Mouse (Mus musculus): ENCODE data around the gene Olfr64. TPM values are rescaled to one million over a fixed set of nuclear protein-coding genes. Genes with fewer than 3 reads are reported as not detected.

The Olfr64 gene
- total RNA-seq (2021), result not detected
- long read RNA-seq, experiment 1, result 0 reads
- long read RNA-seq, experiment 2, result 0 reads

DNA sequence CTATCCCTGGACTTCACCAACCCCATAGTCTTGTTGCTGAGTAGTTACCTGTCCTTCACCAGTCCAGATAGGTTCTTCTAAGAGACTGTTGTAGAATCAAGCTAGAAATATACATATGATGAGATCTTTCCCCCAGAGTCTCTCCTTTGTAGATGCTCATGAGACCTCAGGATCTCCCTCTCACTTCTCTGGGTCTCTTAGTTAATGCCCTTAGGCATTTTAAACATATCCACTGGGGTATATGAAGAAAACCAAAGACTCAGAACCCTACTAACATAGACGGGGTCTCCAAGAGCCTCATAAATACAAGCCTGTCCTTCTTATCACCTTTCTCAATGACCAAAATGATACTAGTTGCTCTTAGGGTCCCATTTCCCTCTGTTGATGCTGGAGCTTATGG, at the start of gene Olfr64:
Olfr64 (minus strand) TSS at position 101 of the 400 bp plus-strand sequence.
- DNase-seq, result no peak

DNA sequence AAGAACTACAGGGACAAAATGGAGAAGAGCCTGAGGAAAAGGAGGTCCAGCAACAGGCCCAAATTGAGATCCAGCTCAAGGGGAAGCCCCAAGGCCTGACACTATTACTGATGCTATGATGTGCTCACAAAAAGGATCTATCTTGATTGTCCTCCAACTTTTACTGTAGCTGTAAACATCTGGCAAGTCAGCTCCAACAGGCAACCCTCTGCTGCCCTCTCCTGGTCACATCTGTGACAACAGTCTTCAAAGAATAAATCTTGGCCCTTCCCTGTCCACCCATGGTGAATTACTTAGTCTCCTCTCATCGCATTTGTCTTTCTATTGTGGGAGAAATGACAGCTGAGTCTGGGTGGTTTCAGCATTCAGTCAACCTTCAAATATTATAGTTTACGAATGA, 48.4 kb upstream of the Olfr64 start:
- DNase-seq, result peak; percentile 22

DNA sequence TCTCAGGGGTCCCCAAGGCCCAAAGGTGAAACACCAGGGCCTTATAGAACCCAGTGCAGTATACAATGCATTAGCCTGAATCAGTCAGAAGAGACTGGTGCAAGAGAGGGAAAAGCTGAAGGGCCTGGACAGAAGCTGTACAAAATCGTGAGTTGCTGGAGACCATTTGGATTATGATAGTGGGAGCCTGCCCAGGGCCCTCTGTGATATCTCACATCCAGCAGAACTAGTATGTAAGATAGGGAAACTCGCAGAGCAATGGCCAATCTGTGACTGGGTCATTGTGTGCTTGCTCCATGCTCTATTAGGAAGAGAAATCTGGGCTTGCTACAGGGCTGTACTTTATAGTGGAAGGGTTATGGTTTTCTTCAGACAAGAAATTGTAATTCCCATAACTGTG, 40.0 kb upstream of the Olfr64 start, which contains the start of gene Olfr632:
Olfr632 (plus strand) TSS at position 84 of the 400 bp plus-strand sequence.
- DNase-seq, result no peak

GRCm38 (mm10) chr7:103928525-103928924, 34.2 kb upstream of the Olfr64 start, which contains the start of gene Olfr631:
TSS of gene Olfr631 (plus strand) at chr7:103928825.
- DNase-seq, result no peak

DNA sequence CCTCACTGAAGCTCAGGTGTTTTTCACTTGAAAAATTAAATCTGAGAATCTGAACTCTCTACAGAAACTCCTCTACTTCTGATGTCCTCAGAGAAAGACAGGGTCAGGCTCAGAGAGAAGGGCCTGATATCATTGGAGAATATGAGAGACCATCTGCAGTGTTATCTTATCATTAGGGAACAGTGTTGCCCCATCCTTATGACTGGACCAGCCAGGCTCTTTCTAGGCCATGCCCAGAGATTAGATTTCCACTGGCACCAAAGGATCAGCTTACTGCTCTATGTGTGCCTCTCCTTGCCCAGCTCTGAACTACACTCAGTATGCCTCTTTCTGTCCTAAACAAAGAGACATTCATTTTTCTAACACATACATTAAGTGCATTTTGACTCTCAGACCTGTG, 21.1 kb upstream of the Olfr64 start:
- no peak for DNase-seq

DNA sequence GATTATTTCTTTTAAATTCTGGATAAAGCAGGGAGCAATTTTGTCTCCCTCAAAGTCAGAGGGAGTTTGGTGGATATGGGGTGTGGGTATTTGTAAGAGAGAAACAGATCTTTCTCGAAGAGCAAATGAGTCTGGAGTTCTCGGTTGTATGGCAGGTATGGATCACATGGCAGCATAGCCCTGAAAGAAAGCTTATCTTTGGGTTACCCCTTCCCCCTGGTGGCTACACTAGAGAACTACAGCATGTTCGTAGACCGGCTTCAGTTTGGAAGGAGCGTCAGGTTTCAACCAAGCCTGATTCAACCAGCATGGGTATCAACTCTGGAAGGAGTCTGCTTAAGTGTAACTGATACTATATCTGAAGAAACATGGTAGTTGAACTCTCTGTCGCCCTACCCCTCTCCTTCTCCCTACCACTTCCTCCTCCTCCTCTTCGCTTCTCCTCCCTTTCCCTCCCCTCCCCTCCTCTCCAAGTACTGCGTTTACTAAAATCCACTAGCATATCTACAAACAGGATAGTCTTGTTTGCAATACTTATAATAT, 18.8 kb upstream of the Olfr64 start:
- DNase-seq, result no peak

GRCm38 (mm10) chr7:103910047-103910446, 15.8 kb upstream of the Olfr64 start:
- no peak for DNase-seq

- DNase-seq, result no peak
These were observed 8.9 kb upstream of the Olfr64 start, which contains the start of gene Olfr65 for GRCm38 (mm10) chr7:103903187-103903586. TSS of gene Olfr65 (plus strand) at chr7:103903487.

GRCm38 (mm10) chr7:103886152-103886551, 8.1 kb downstream of the Olfr64 start, which contains the start of gene Olfr66:
TSS of gene Olfr66 (minus strand) at chr7:103886252.
- DNase-seq, result no peak

- DNase-seq, result no peak
These were observed 17.2 kb downstream of the Olfr64 start for GRCm38 (mm10) chr7:103877093-103877492.

DNA sequence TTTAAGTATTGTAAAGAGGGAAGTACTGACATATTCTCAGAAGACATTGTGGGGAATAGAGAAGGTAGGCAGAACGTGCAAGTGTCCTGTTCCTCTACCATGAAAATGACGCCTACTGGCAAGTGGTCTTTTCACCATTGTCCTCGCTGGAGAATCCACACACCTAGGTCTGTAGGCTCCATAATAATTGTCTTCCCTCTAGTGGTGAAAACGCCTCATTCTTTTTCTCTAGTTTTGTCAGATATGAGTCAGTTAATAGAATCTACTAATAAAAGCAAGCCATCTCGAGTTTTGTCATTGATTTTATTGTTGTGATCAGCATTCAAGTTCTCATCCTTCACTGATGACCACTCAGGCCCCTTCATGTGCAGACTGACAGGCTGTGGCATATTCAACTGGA, 19.8 kb downstream of the Olfr64 start:
- no peak for DNase-seq

DNA sequence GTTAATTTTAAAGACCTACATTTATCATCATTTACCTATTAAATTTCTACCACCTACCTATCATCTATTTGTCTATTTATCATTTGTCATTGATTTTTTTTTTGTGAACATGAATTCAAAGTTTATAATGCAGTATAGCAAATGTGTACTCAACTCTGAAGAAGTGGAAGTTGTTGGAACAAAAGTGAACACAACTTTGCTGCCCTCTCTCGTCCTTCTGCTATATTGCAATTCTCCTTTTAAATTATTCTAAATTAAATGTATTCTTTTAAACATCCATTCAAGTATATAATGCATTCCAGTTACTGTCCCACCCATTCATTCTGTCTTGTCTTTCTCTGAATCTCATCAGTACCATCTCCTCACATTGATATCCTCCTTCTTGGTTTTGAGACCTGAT, 21.2 kb downstream of the Olfr64 start:
- DNase-seq, result no peak

DNA sequence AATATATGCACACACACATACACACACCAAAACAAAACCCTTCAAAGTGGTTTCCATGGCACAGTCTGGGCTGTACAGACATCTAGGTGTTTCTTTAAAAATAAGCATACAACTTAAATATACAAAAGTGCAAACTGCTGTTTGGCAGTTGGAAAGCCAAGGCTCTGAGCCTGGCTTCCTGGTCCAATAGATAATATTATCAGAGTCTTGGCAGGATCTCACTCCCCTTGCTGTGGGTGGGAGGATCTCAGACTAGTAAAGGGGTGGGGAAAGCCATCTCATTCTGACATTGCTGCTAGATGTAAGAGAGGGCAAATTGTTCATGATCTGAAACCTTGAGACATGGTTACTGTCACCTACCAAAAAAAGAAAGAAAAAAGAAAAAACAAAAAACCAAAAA, 23.6 kb downstream of the Olfr64 start:
- no peak for DNase-seq

DNA sequence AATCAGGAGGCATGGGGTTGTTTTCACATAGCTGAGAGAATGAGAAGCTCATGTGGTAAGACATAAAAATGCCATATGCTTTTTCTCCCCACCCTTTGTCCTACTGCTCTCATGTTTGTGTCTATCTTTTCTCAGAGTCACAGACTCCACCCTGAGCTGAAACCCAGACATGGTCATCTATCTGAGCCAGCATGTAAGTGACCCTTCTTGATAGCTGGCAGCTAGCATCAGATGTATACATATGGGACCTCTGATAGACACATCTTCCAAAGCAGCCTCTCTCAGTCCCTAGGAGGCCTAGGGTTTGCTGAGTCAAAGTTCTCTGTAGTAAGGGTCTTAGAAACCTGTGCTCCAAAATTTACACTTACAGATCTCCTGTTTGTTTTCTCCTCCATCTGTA, 28.6 kb downstream of the Olfr64 start:
- DNase-seq, result no peak

DNA sequence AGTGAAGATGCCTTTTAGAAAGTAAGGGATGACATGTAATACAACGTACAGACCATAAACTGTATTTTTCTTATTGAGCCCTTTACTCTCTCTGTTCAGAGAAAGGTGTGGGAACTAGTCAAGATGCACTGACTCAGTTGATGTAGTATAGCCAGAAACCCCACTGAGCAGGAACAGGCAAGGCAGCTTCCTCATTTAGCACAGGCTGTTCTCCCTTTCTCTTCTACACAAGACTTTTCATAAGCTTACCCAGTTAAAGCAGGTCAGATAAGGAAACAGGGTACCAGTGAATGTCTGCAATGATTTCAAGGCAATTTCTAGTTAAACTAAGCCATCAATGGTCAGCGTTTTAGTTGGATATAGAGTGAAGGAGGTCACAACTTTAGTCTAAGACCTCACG, 32.8 kb downstream of the Olfr64 start:
- DNase-seq, result no peak

- no peak for DNase-seq
These were observed 33.4 kb downstream of the Olfr64 start for GRCm38 (mm10) chr7:103860855-103861254.

DNA sequence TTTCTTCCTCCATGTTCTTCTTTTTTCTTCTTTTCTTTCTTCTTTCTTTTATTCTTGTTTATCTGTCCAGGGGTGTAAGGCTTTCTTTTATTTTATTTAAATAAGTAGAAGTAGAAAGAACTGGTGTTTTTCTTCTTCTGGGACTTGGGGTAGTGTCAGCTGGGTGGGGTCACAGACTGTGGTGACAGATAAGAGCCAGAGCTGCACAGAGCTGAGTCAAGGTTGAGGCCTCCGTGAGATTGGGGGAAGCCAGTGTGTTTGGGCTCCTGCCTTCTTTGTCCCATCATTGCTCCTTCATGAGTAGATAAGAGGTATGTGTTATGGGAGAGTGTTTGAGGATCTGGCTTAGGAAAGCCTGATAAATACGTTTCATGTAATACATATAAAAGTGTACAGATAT, 35.2 kb downstream of the Olfr64 start:
- no peak for DNase-seq

GRCm38 (mm10) chr7:103854669-103855068, 39.6 kb downstream of the Olfr64 start:
- DNase-seq, result no peak

DNA sequence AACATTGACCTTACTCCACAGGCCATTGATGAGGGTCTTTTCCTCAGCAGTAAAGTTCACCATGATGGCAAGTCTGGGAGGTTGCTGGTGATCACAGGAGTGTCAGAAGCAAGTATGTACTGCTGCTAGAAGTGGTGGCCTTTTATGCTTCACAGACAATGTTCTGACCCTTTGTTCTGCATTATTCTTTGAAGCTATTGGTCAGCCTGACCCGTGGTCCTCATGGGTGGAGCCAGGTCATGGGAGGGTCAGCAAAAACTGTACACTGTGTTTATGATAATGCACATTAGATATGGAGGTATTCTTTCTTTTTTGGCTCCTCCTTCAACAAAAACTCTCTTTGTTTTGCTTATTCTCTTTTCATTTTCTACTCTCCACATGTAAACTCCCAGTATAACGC, 41.2 kb downstream of the Olfr64 start, which contains the start of gene Hbb-y:
Hbb-y (minus strand) TSS at position 127 of the 400 bp plus-strand sequence.
- DNase-seq, result no peak

- DNase-seq, result no peak
These were observed 49.6 kb downstream of the Olfr64 start for GRCm38 (mm10) chr7:103844525-103845325.

- DNase-seq, result no peak
These were observed 51.3 kb downstream of the Olfr64 start, which contains the start of gene Hbb-bh1 for GRCm38 (mm10) chr7:103843034-103843433. TSS of gene Hbb-bh1 (minus strand) at chr7:103843164.

GRCm38 (mm10) chr7:103840268-103840667, 54.0 kb downstream of the Olfr64 start, which contains the start of gene Hbb-bh2:
TSS of gene Hbb-bh2 (minus strand) at chr7:103840520.
- no peak for DNase-seq

All from gastrocnemius, postnatal 10 days (tissue).